Mouse (Mus musculus) ES-E14 (cell line): ENCODE measurements at regions not wholly inside any gene's neighbourhood (a gene's known extent, or its start where the extent isn't known, plus 50 kb on each side); places are given as distances from the start of the nearest gene placed in this dataset.

Source experiments
- DNase-seq: peaks from one replicate; pipeline ENCODE4 v3.0.0-alpha.2; 2013; ENCODE audit warnings: low read depth, low spot score
- H3K27ac ChIP-seq: 2 replicates; pipeline ENCODE4 v1.5.1; 2012; ENCODE audit warnings: low read depth, mild to moderate bottlenecking, low read length, moderate library complexity, mixed read lengths; ENCODE audit not compliant: poor library complexity, insufficient read depth, severe bottlenecking
- H3K36me3 ChIP-seq: 2 replicates; pipeline ENCODE4 v1.6.1; 2012; ENCODE audit warnings: mild to moderate bottlenecking, low read length, moderate library complexity, mixed read lengths; ENCODE audit not compliant: control insufficient read depth, poor library complexity, insufficient read depth, severe bottlenecking
- H3K4me1 ChIP-seq, 2 experiments: fragments of 150-350 bp in 1 of 2; sonication (generic) in 1 of 2; 2 replicates each; pipeline ENCODE4 v1.6.1; 2012; ENCODE audit warnings: low read length in 2 of 2, mild to moderate bottlenecking in 1 of 2, mixed read lengths in 1 of 2; ENCODE audit not compliant: control insufficient read depth in 2 of 2, insufficient read depth in 2 of 2, poor library complexity in 1 of 2
- H3K4me3 ChIP-seq, 2 experiments: fragments of 150-350 bp in 1 of 2; sonication (generic) in 1 of 2; 2 replicates each; pipeline ENCODE4 v1.5.1; 2012; ENCODE audit warnings: low read length in 2 of 2, low read depth in 1 of 2, mild to moderate bottlenecking in 1 of 2, mixed read lengths in 1 of 2; ENCODE audit not compliant: insufficient read depth in 1 of 2, poor library complexity in 1 of 2, severe bottlenecking in 1 of 2
- H3K9ac ChIP-seq: 2 replicates; pipeline ENCODE4 v1.6.1; 2012; ENCODE audit warnings: low read depth, mild to moderate bottlenecking, low read length, mixed read lengths; ENCODE audit not compliant: poor library complexity, insufficient read depth, severe bottlenecking
- H3K9me3 ChIP-seq: fragments of 150-350 bp; sonication (generic); 2 replicates; pipeline ENCODE4 v1.6.1; 2012; ENCODE audit warnings: low read depth, mild to moderate bottlenecking, low read length; ENCODE audit not compliant: control insufficient read depth, insufficient read depth
- CHD2 ChIP-seq: IDR thresholded peaks from 2 replicates; pipeline ENCODE4 v1.6.1; 2014; ENCODE audit warnings: mild to moderate bottlenecking, low read depth, low read length, inconsistent platforms
- HCFC1 ChIP-seq: IDR thresholded peaks from 2 replicates; pipeline ENCODE4 v1.6.1; 2012; ENCODE audit warnings: low read length, inconsistent platforms, borderline replicate concordance; ENCODE audit not compliant: insufficient read depth
- MAFK ChIP-seq: IDR thresholded peaks from 2 replicates; pipeline ENCODE4 v1.6.1; 2014; ENCODE audit warnings: mild to moderate bottlenecking, low read depth, low read length, inconsistent platforms; ENCODE audit not compliant: insufficient read depth
- ZC3H11A ChIP-seq: IDR thresholded peaks from 2 replicates; pipeline ENCODE4 v1.6.1; 2012; ENCODE audit warnings: low read depth, mild to moderate bottlenecking, inconsistent platforms, low read length, borderline replicate concordance
- ZNF384 ChIP-seq: IDR thresholded peaks from 2 replicates; pipeline ENCODE4 v1.6.1; 2012; ENCODE audit warnings: low read depth, low read length, inconsistent platforms
- in situ Hi-C, 2 experiments: fragments of 600-800 bp; cut with MboI; formaldehyde crosslinking; loops; one replicate each; pipeline ENCODE4 v1.15.1; 2025; ENCODE audit warnings: low sequenced_read_pairs in 2 of 2, inconsistent platforms in 1 of 2; ENCODE audit not compliant: unreplicated experiment in 2 of 2

GRCm38 (mm10) chr3:52662164-52662908 lies 354.7 kb downstream of the Cog6 start:
- no peak overlapping the region for H3K9ac ChIP-seq
- no peak overlapping the region for H3K27ac ChIP-seq
- in situ Hi-C loops = loop anchor here in 1 of 2 experiments (25.0 kb wide), 1 partner anchor 400 kb away; the partner anchor contains the start of gene Foxo1
- H3K4me3 ChIP-seq = no peak overlapping the region
- no peaks in the 10 kb centered on the region for H3K9me3 ChIP-seq
- DNase-seq = no peak
- no peaks in the 10 kb centered on the region for H3K36me3 ChIP-seq
- H3K4me1 ChIP-seq = peaks cover 0 to 4% of the 10 kb centered on the region in 2 experiments; a peak in 1 of 4 replicates
- TF ChIP-seq MAFK = no peak
- no peak for TF ChIP-seq ZC3H11A
- TF ChIP-seq HCFC1 = no peak
- TF ChIP-seq CHD2 = no peak
- TF ChIP-seq ZNF384 = no peak

GRCm38 (mm10) chr3:52653006-52653405 lies 364.0 kb downstream of the Cog6 start:
- H3K9me3 ChIP-seq = no peaks in the 10 kb centered on the region
- no peak for DNase-seq
- H3K27ac ChIP-seq = no peak overlapping the region
- no peaks in the 10 kb centered on the region for H3K4me1 ChIP-seq
- in situ Hi-C loops = loop anchor here in 1 of 2 experiments (25.0 kb wide), 1 partner anchor 391 kb away; the partner anchor contains the start of gene Foxo1
- H3K9ac ChIP-seq = no peak overlapping the region
- no peak overlapping the region for H3K4me3 ChIP-seq
- TF ChIP-seq ZNF384 (no peak), MAFK (no peak), CHD2 (no peak), ZC3H11A (no peak), HCFC1 (no peak)
- no peaks in the 10 kb centered on the region for H3K36me3 ChIP-seq

- Histone ChIP-seq H3K36me3 (no peaks in the 10 kb centered on the region), H3K9ac (no peak overlapping the region), H3K4me3 (no peak overlapping the region), H3K4me1 (no peaks in the 10 kb centered on the region), H3K9me3 (no peaks in the 10 kb centered on the region), H3K27ac (no peak overlapping the region)
- in situ Hi-C loops = loop anchor here in 1 of 2 experiments (25.0 kb wide), 1 partner anchor 390 kb away; the partner anchor contains the start of gene Foxo1
- TF ChIP-seq HCFC1 (no peak), MAFK (no peak), CHD2 (no peak), ZNF384 (no peak), ZC3H11A (no peak)
- DNase-seq = no peak
These were observed 364.6 kb downstream of the Cog6 start for GRCm38 (mm10) chr3:52652476-52652870.

GRCm38 (mm10) chr3:52651862-52652475 lies 365.1 kb downstream of the Cog6 start:
- no peaks in the 10 kb centered on the region for H3K9me3 ChIP-seq
- H3K4me3 ChIP-seq = no peak overlapping the region
- TF ChIP-seq MAFK (no peak), ZNF384 (no peak), HCFC1 (no peak), CHD2 (no peak), ZC3H11A (no peak)
- H3K36me3 ChIP-seq = no peaks in the 10 kb centered on the region
- no peaks in the 10 kb centered on the region for H3K4me1 ChIP-seq
- no peak overlapping the region for H3K9ac ChIP-seq
- in situ Hi-C loops = loop anchor here in 1 of 2 experiments (25.0 kb wide), 1 partner anchor 390 kb away; the partner anchor contains the start of gene Foxo1
- DNase-seq = no peak
- no peak overlapping the region for H3K27ac ChIP-seq
